Mouse (Mus musculus) heart, embryonic 16.5 days (tissue): Measurements from ENCODE around the gene Il6ra. TPM values are rescaled to one million over a fixed set of nuclear protein-coding genes. Genes with fewer than 3 reads are reported as not detected.

ENCODE experiments used
- ATAC-seq: fragments of 200-750 bp; cut with Nextera tagmentation; replicated peaks from 2 replicates; pipeline ENCODE4 v1.8.0; 2017; ENCODE audit warnings: moderate number of reproducible peaks; ENCODE audit not compliant: insufficient read depth, low FRiP score; ENCODE audit errors: extremely low read depth
- H3K27ac ChIP-seq: fragments of 300-500 bp; sonication (generic); 2 replicates; pipeline ENCODE4 v1.5.1; 2014; ENCODE audit warnings: mild to moderate bottlenecking, low read length, control low read depth, moderate library complexity
- H3K27me3 ChIP-seq: fragments of 300-500 bp; sonication (generic); 2 replicates; pipeline ENCODE4 v1.6.1; 2014; ENCODE audit warnings: low read length, mixed read lengths; ENCODE audit not compliant: control insufficient read depth, insufficient read depth
- H3K36me3 ChIP-seq: fragments of 300-500 bp; sonication (generic); 2 replicates; pipeline ENCODE4 v1.6.1; 2014; ENCODE audit not compliant: control insufficient read depth, insufficient read depth
- H3K4me1 ChIP-seq: fragments of 300-500 bp; sonication (generic); 2 replicates; pipeline ENCODE4 v1.6.1; 2014; ENCODE audit warnings: low read length, mixed read lengths; ENCODE audit not compliant: control insufficient read depth, insufficient read depth
- H3K4me2 ChIP-seq: fragments of 300-500 bp; sonication (generic); 2 replicates; pipeline ENCODE4 v1.6.1; 2014; ENCODE audit warnings: low read depth, mild to moderate bottlenecking, control low read depth, low read length
- H3K4me3 ChIP-seq: fragments of 300-500 bp; sonication (generic); 2 replicates; pipeline ENCODE4 v1.5.1; 2014; ENCODE audit warnings: mild to moderate bottlenecking, control low read depth, low read length
- H3K9ac ChIP-seq: fragments of 300-500 bp; sonication (generic); 2 replicates; pipeline ENCODE4 v1.6.1; 2014; ENCODE audit warnings: low read length, control low read depth
- H3K9me3 ChIP-seq: fragments of 300-500 bp; sonication (generic); replicated peaks from 2 replicates; pipeline ENCODE4 v1.6.1; 2016; ENCODE audit warnings: low read length; ENCODE audit not compliant: control insufficient read depth
- whole genome bisulfite sequencing: fragments of 180-500 bp; shearing (Covaris S2); extraction: QIAGEN DNeasy Blood & Tissue Kit; methylation state at CpG from one replicate; pipeline ENCODE4 v1.1.7; 2014; 5-methylcytosine and 5-hydroxymethylcytosine counted together
- polyA plus RNA-seq: library from polyadenylated mRNA; unstranded; fragments of >200 nt; fragmentation: Nextera tagmentation; extraction: Ambion mirVana; gene quantifications from 2 replicates; pipeline ENCODE4 v1.2.1, GENCODE M21; 2015

Il6ra gene
- polyA plus RNA-seq, 1 experiment from 2014 or later, result 1.1 TPM

- H3K9me3 ChIP-seq, result no peaks in the 10 kb centered on the region
- no peak overlapping the region for H3K4me3 ChIP-seq
- H3K9ac ChIP-seq, result no peak overlapping the region
- H3K36me3 ChIP-seq, result no peaks in the 10 kb centered on the region
- no peak overlapping the region for H3K4me2 ChIP-seq
- WGBS, result 51% methylated on average over 6 of the region's 6 CpGs
- H3K4me1 ChIP-seq, result peaks cover 17% of the 10 kb centered on the region
- no peak overlapping the region for H3K27ac ChIP-seq
- no peaks in the 10 kb centered on the region for H3K27me3 ChIP-seq
- no peak for ATAC-seq
These were observed 40.3 kb downstream of the Il6ra start for GRCm38 (mm10) chr3:89872684-89873083.

- Histone ChIP-seq H3K36me3 (no peaks in the 10 kb centered on the region), H3K4me3 (no peak overlapping the region), H3K27ac (no peak overlapping the region), H3K27me3 (no peaks in the 10 kb centered on the region), H3K9ac (no peak overlapping the region), H3K4me1 (peaks cover 17% of the 10 kb centered on the region), H3K9me3 (no peaks in the 10 kb centered on the region), H3K4me2 (no peak overlapping the region)
- WGBS, result 59% methylated on average over 7 of the region's 7 CpGs
- ATAC-seq, result peak; percentile 78
These were observed 40.8 kb downstream of the Il6ra start for GRCm38 (mm10) chr3:89872209-89872608.

- Histone ChIP-seq H3K4me2 (no peak overlapping the region), H3K36me3 (no peaks in the 10 kb centered on the region)
These were observed 41.6 kb downstream of the Il6ra start for GRCm38 (mm10) chr3:89871339-89871914.

GRCm38 (mm10) chr3:89870472-89871271 lies 42.3 kb downstream of the Il6ra start:
- Histone ChIP-seq H3K4me3 (no peak overlapping the region), H3K27ac (no peak overlapping the region), H3K27me3 (no peaks in the 10 kb centered on the region), H3K4me1 (peaks cover 17% of the 10 kb centered on the region), H3K4me2 (no peak overlapping the region), H3K9ac (no peak overlapping the region), H3K36me3 (no peaks in the 10 kb centered on the region), H3K9me3 (no peaks in the 10 kb centered on the region)
- 0 out of 2 replicates have a peak, but pooled peaks have one; percentile 24 for ATAC-seq
- 72% methylated on average over 22 of the region's 22 CpGs for WGBS

More at GRCm38 (mm10) chr3:89871339-89871914, 41.6 kb downstream of the Il6ra start:
- Histone ChIP-seq H3K27ac (peak overlapping the region; percentile 12; the same call in 1 of the 2 replicates), H3K4me1 (peaks cover 17% of the 10 kb centered on the region), H3K9me3 (no peaks in the 10 kb centered on the region), H3K9ac (no peak overlapping the region), H3K4me3 (no peak overlapping the region), H3K27me3 (no peaks in the 10 kb centered on the region)
- ATAC-seq, result no peak
- WGBS, result 68% methylated on average over 8 of the region's 8 CpGs

- H3K4me2 ChIP-seq, result no peak overlapping the region
- no peak overlapping the region for H3K4me3 ChIP-seq
- no peak overlapping the region for H3K27ac ChIP-seq
- H3K36me3 ChIP-seq, result no peaks in the 10 kb centered on the region
- H3K9ac ChIP-seq, result no peak overlapping the region
- H3K9me3 ChIP-seq, result no peaks in the 10 kb centered on the region
- no peak for ATAC-seq
- no peaks in the 10 kb centered on the region for H3K27me3 ChIP-seq
- WGBS, result 62% methylated on average over 9 of the region's 9 CpGs
- H3K4me1 ChIP-seq, result peaks cover 22% of the 10 kb centered on the region
These were observed 43.4 kb downstream of the Il6ra start for GRCm38 (mm10) chr3:89869556-89869955.

GRCm38 (mm10) chr3:89868956-89869355 lies 44.0 kb downstream of the Il6ra start:
- no peak overlapping the region for H3K4me2 ChIP-seq
- no peaks in the 10 kb centered on the region for H3K9me3 ChIP-seq
- no peaks in the 10 kb centered on the region for H3K27me3 ChIP-seq
- no peak overlapping the region for H3K27ac ChIP-seq
- H3K9ac ChIP-seq, result no peak overlapping the region
- no peak for ATAC-seq
- no peaks in the 10 kb centered on the region for H3K36me3 ChIP-seq
- 36% methylated on average over 9 of the region's 9 CpGs for WGBS
- no peak overlapping the region for H3K4me3 ChIP-seq
- H3K4me1 ChIP-seq, result peaks cover 22% of the 10 kb centered on the region

GRCm38 (mm10) chr3:89868357-89868756 lies 44.6 kb downstream of the Il6ra start:
- H3K27ac ChIP-seq, result no peak overlapping the region
- no peaks in the 10 kb centered on the region for H3K9me3 ChIP-seq
- H3K36me3 ChIP-seq, result no peaks in the 10 kb centered on the region
- WGBS, result 11% methylated on average over 7 of the region's 7 CpGs
- H3K27me3 ChIP-seq, result no peaks in the 10 kb centered on the region
- H3K9ac ChIP-seq, result no peak overlapping the region
- no peak for ATAC-seq
- no peak overlapping the region for H3K4me3 ChIP-seq
- peak overlapping the region; percentile 43; the same call in 1 of the 2 replicates for H3K4me2 ChIP-seq
- peaks cover 25% of the 10 kb centered on the region for H3K4me1 ChIP-seq

GRCm38 (mm10) chr3:89867651-89868050 lies 45.3 kb downstream of the Il6ra start:
- no peak for ATAC-seq
- 73% methylated on average over 3 of the region's 4 CpGs for WGBS
- H3K4me1 ChIP-seq, result peaks cover 23% of the 10 kb centered on the region
- H3K9ac ChIP-seq, result no peak overlapping the region
- H3K9me3 ChIP-seq, result no peaks in the 10 kb centered on the region
- no peak overlapping the region for H3K4me2 ChIP-seq
- no peaks in the 10 kb centered on the region for H3K27me3 ChIP-seq
- no peak overlapping the region for H3K4me3 ChIP-seq
- H3K36me3 ChIP-seq, result no peaks in the 10 kb centered on the region
- no peak overlapping the region for H3K27ac ChIP-seq

- H3K4me2 ChIP-seq, result no peak overlapping the region
- no peak overlapping the region for H3K4me3 ChIP-seq
- H3K9me3 ChIP-seq, result no peaks in the 10 kb centered on the region
- no peaks in the 10 kb centered on the region for H3K36me3 ChIP-seq
- no peak for ATAC-seq
- no peaks in the 10 kb centered on the region for H3K27me3 ChIP-seq
- 73% methylated on average over 4 of the region's 4 CpGs for whole genome bisulfite sequencing
- H3K27ac ChIP-seq, result no peak overlapping the region
- H3K4me1 ChIP-seq, result peaks cover 21% of the 10 kb centered on the region
- no peak overlapping the region for H3K9ac ChIP-seq
These were observed 47.2 kb downstream of the Il6ra start for GRCm38 (mm10) chr3:89865764-89866163.
